ENCODE assay signal across 15 mouse cellular contexts in genomic region chr12:106726920-106727319, GRCm38 (mm10).
"Had no signal": no experiment of that assay in that cellular context is flagged by ENCODE, and none has a peak within 500 bp of the region (broad histone marks: within the 10 kb centered on the region; RNA-seq: fewer than 3 reads in every experiment).

No protein-coding gene starts in this region.

- H3K27ac ChIP-seq: left cerebral cortex, adult 2 months; limb, embryonic 12.5 days; liver, embryonic 13.5 days; lung, embryonic 15.5 days; macrophage; stomach, postnatal 0 days had no signal

- H3K4me1 ChIP-seq: liver, embryonic 13.5 days; lung, embryonic 15.5 days had no signal

- DNase-seq: kidney, adult 8-10 months; kidney, postnatal 4 days; liver; liver, embryonic 13.5 days; liver, postnatal 0 days; lung, postnatal 14 days; right cerebral cortex, adult 18-20 months; right cerebral cortex, postnatal 25 days; thymus, postnatal 4 days had no signal

- H3K4me3 ChIP-seq: left cerebral cortex, adult 2 months; limb, embryonic 12.5 days; liver, embryonic 13.5 days; lung, embryonic 15.5 days had no signal

- H3K27me3 ChIP-seq: limb, embryonic 12.5 days; liver, embryonic 13.5 days; lung, embryonic 15.5 days had no signal

- ATAC-seq: intestine, embryonic 16.5 days; liver, postnatal 0 days had no signal

- H3K4me2 ChIP-seq: limb, embryonic 12.5 days; liver, embryonic 13.5 days; lung, embryonic 15.5 days had no signal

- H3K9ac ChIP-seq: limb, embryonic 12.5 days; liver, embryonic 13.5 days; liver, postnatal 0 days; lung, embryonic 15.5 days had no signal

- H3K36me3 ChIP-seq: limb, embryonic 12.5 days; liver, embryonic 13.5 days; lung, embryonic 15.5 days had no signal

- H3K9me3 ChIP-seq: limb, embryonic 12.5 days; lung, embryonic 15.5 days had no signal
